Mouse (Mus musculus) midbrain, embryonic 11.5 days (tissue): ENCODE results near the gene Epop. TPM values are rescaled to one million over a fixed set of nuclear protein-coding genes. Genes with fewer than 3 reads are reported as not detected.

Experiments used
- ATAC-seq: fragments of 200-750 bp; cut with Nextera tagmentation; 2 replicates; pipeline ENCODE4 v1.8.0; 2017; ENCODE audit warnings: moderate TSS enrichment, moderate library complexity; ENCODE audit not compliant: low FRiP score
- DNase-seq: peaks from one replicate; pipeline ENCODE4 v3.0.0; 2015; ENCODE audit warnings: low spot score; ENCODE audit errors: missing footprints
- H3K27ac ChIP-seq: fragments of 300-500 bp; sonication (generic); 2 replicates; pipeline ENCODE4 v1.5.1; 2014; ENCODE audit warnings: low read depth, low read length
- H3K27me3 ChIP-seq: fragments of 300-500 bp; sonication (generic); 2 replicates; pipeline ENCODE4 v1.6.1; 2014; ENCODE audit warnings: mild to moderate bottlenecking, low read length, moderate library complexity, mixed read lengths; ENCODE audit not compliant: control insufficient read depth, insufficient read depth
- H3K36me3 ChIP-seq: fragments of 300-500 bp; sonication (generic); 2 replicates; pipeline ENCODE4 v1.6.1; 2014; ENCODE audit warnings: mild to moderate bottlenecking, low read length, moderate library complexity, mixed read lengths; ENCODE audit not compliant: control insufficient read depth, insufficient read depth
- H3K4me1 ChIP-seq: fragments of 300-500 bp; sonication (generic); 2 replicates; pipeline ENCODE4 v1.6.1; 2014; ENCODE audit warnings: low read length; ENCODE audit not compliant: control insufficient read depth, insufficient read depth
- H3K4me2 ChIP-seq: fragments of 300-500 bp; sonication (generic); 2 replicates; pipeline ENCODE4 v1.6.1; 2014; ENCODE audit warnings: mild to moderate bottlenecking, moderate library complexity
- H3K4me3 ChIP-seq: fragments of 300-500 bp; sonication (generic); 2 replicates; pipeline ENCODE4 v1.5.1; 2014; ENCODE audit warnings: low read depth, low read length
- H3K9ac ChIP-seq: fragments of 300-500 bp; sonication (generic); 2 replicates; pipeline ENCODE4 v1.6.1; 2014; ENCODE audit warnings: low read length
- H3K9me3 ChIP-seq: fragments of 300-500 bp; sonication (generic); 2 replicates; pipeline ENCODE4 v1.6.1; 2016; ENCODE audit warnings: low read length; ENCODE audit not compliant: control insufficient read depth
- WGBS: fragments of 180-500 bp; shearing (Covaris S2); extraction: QIAGEN DNeasy Blood & Tissue Kit; methylation state at CpG from one replicate; pipeline ENCODE4 v1.1.7; 2014; 5-methylcytosine and 5-hydroxymethylcytosine counted together
- polyA plus RNA-seq: library from polyadenylated mRNA; unstranded; fragments of >200 nt; fragmentation: Nextera tagmentation; extraction: Ambion mirVana; gene quantifications from 2 replicates; pipeline ENCODE4 v1.2.1, GENCODE M21; 2014

The Epop gene
- polyA plus RNA-seq, result 7.0 and 12.0 TPM in 2 replicates

GRCm38 (mm10) chr11:97629576-97629975 is at the start of gene Epop:
Gene Epop, minus strand, starts transcription at chr11:97629702.
- Histone ChIP-seq H3K4me3 (peak within 1 kb of the TSS; percentile 71), H3K27ac (no peak within 1 kb of the TSS)
- under 1% methylated on average over 47 of the region's 47 CpGs for WGBS

GRCm38 (mm10) chr11:97678301-97678700 is 48.8 kb upstream of the Epop start:
- 62% methylated on average over 15 of the region's 15 CpGs for WGBS
- Histone ChIP-seq H3K9ac (peak overlapping the region; percentile 30; the same call in 1 of the 2 replicates), H3K36me3 (peaks cover 20% of the 10 kb centered on the region), H3K9me3 (no peaks in the 10 kb centered on the region), H3K27me3 (no peaks in the 10 kb centered on the region), H3K27ac (no peak overlapping the region), H3K4me1 (peaks cover 24% of the 10 kb centered on the region), H3K4me3 (no peak overlapping the region), H3K4me2 (no peak overlapping the region)
- DNase-seq (no peak), ATAC-seq (no peak; the same call in 1 of the 2 replicates)

More at GRCm38 (mm10) chr11:97629576-97629975, at the start of gene Epop:
- Histone ChIP-seq H3K27me3 (peaks cover 55% of the 10 kb centered on the region), H3K4me1 (peaks cover 30% of the 10 kb centered on the region), H3K9ac (peak within 1 kb of the TSS; percentile 69), H3K9me3 (no peaks in the 10 kb centered on the region), H3K4me2 (peak within 1 kb of the TSS; percentile 58), H3K36me3 (no peaks in the 10 kb centered on the region)
- DNase-seq (peak; percentile 98), ATAC-seq (peak; percentile 87)

- Histone ChIP-seq H3K9me3 (no peaks in the 10 kb centered on the region), H3K4me2 (no peak overlapping the region), H3K27me3 (no peaks in the 10 kb centered on the region), H3K9ac (peak overlapping the region; percentile 30; the same call in 1 of the 2 replicates), H3K4me1 (peaks cover 24% of the 10 kb centered on the region), H3K27ac (0 out of 2 replicates have a peak overlapping the region, but pooled peaks have one; percentile 36), H3K4me3 (no peak overlapping the region), H3K36me3 (peaks cover 23% of the 10 kb centered on the region)
- no peak for DNase-seq
- WGBS, result 28% methylated on average over 8 of the region's 8 CpGs
- ATAC-seq, result peak; percentile 55; the same call in 1 of the 2 replicates
Observed at GRCm38 (mm10) chr11:97677842-97678241, 48.3 kb upstream of the Epop start.

- H3K4me1 ChIP-seq, result peaks cover 24% of the 10 kb centered on the region
- no peak overlapping the region for H3K4me3 ChIP-seq
- peak overlapping the region; percentile 4 for H3K9ac ChIP-seq
- no peaks in the 10 kb centered on the region for H3K27me3 ChIP-seq
- no peak for ATAC-seq
- H3K27ac ChIP-seq, result 0 out of 2 replicates have a peak overlapping the region, but pooled peaks have one; percentile 36
- H3K4me2 ChIP-seq, result no peak overlapping the region
- H3K36me3 ChIP-seq, result peaks cover 23% of the 10 kb centered on the region
- H3K9me3 ChIP-seq, result no peaks in the 10 kb centered on the region
- WGBS, result 36% methylated on average over 15 of the region's 15 CpGs
- no peak for DNase-seq
Observed at GRCm38 (mm10) chr11:97677381-97677780, 47.9 kb upstream of the Epop start.

- H3K27me3 ChIP-seq, result no peaks in the 10 kb centered on the region
- H3K4me3 ChIP-seq, result no peak overlapping the region
- WGBS, result 82% methylated on average over 14 of the region's 15 CpGs
- H3K9ac ChIP-seq, result no peak overlapping the region
- no peak overlapping the region for H3K4me2 ChIP-seq
- H3K4me1 ChIP-seq, result peaks cover 24% of the 10 kb centered on the region
- H3K9me3 ChIP-seq, result no peaks in the 10 kb centered on the region
- H3K36me3 ChIP-seq, result peaks cover 23% of the 10 kb centered on the region
- ATAC-seq (peak; percentile 7; the same call in 1 of the 2 replicates), DNase-seq (no peak)
- H3K27ac ChIP-seq, result no peak overlapping the region
Observed at GRCm38 (mm10) chr11:97676050-97676754, 46.7 kb upstream of the Epop start.

- ATAC-seq (no peak), DNase-seq (no peak)
- no peak overlapping the region for H3K4me3 ChIP-seq
- no peak overlapping the region for H3K4me2 ChIP-seq
- H3K4me1 ChIP-seq, result peaks cover 29% of the 10 kb centered on the region
- H3K27ac ChIP-seq, result no peak overlapping the region
- 83% methylated on average over 11 of the region's 11 CpGs for WGBS
- H3K36me3 ChIP-seq, result peaks cover 18% of the 10 kb centered on the region
- H3K9ac ChIP-seq, result no peak overlapping the region
- H3K27me3 ChIP-seq, result no peaks in the 10 kb centered on the region
- no peaks in the 10 kb centered on the region for H3K9me3 ChIP-seq
Observed at GRCm38 (mm10) chr11:97673148-97673547, 43.6 kb upstream of the Epop start.

- Histone ChIP-seq H3K4me2 (no peak overlapping the region), H3K36me3 (peaks cover 25% of the 10 kb centered on the region), H3K9ac (no peak overlapping the region), H3K4me1 (peaks cover 12% of the 10 kb centered on the region), H3K27me3 (no peaks in the 10 kb centered on the region), H3K9me3 (no peaks in the 10 kb centered on the region), H3K4me3 (no peak overlapping the region), H3K27ac (no peak overlapping the region)
- 30% methylated on average over 2 of the region's 2 CpGs for WGBS
- ATAC-seq, result no peak
- DNase-seq, result no peak
Observed at GRCm38 (mm10) chr11:97671177-97671527, 41.6 kb upstream of the Epop start.

GRCm38 (mm10) chr11:97670234-97671176 is 41.0 kb upstream of the Epop start:
- H3K4me1 ChIP-seq, result peaks cover 7% of the 10 kb centered on the region
- H3K9me3 ChIP-seq, result no peaks in the 10 kb centered on the region
- no peak for ATAC-seq
- no peak overlapping the region for H3K4me3 ChIP-seq
- no peak for DNase-seq
- H3K36me3 ChIP-seq, result peaks cover 28% of the 10 kb centered on the region
- H3K4me2 ChIP-seq, result no peak overlapping the region
- H3K27me3 ChIP-seq, result no peaks in the 10 kb centered on the region
- no peak overlapping the region for H3K27ac ChIP-seq
- 61% methylated on average over 13 of the region's 13 CpGs for WGBS
- no peak overlapping the region for H3K9ac ChIP-seq
